ENCODE assay signal across 24 mouse cellular contexts in genomic region chrX:151518181-151518580, GRCm38 (mm10). TPM values are rescaled to one million over a fixed set of nuclear protein-coding genes. Genes with fewer than 3 reads are reported as not detected.
DNase-seq lines count a peak whose midpoint lies in the region; ATAC-seq and TF ChIP-seq lines count a peak whose summit lies in the region.
"Had no signal": no experiment of that assay in that cellular context is flagged by ENCODE, and none has a peak within 500 bp of the region (broad histone marks: within the 10 kb centered on the region; RNA-seq: fewer than 3 reads in every experiment).

No protein-coding gene starts in this region.

- no peak overlapping the region for H3K4me3 ChIP-seq in liver, postnatal 0 days (ENCODE audit: low read depth, low read length)
- no peak overlapping the region for H3K4me3 ChIP-seq in forebrain, postnatal 0 days (ENCODE audit: low read depth, low read length)
- H3K4me3 ChIP-seq: forebrain, embryonic 10.5 days; heart, embryonic 10.5 days; hindbrain, embryonic 15.5 days; lung, embryonic 15.5 days; myocyte; neural tube, embryonic 13.5 days had no signal

- H3K4me2 ChIP-seq in liver, postnatal 0 days (ENCODE audit: low read depth, low read length), result no peak overlapping the region
- no peak overlapping the region for H3K4me2 ChIP-seq in forebrain, postnatal 0 days (ENCODE audit: low read depth)
- H3K4me2 ChIP-seq: hindbrain, embryonic 15.5 days; lung, embryonic 15.5 days; neural tube, embryonic 13.5 days had no signal

- 55% methylated on average over 1 of the region's 1 CpGs for WGBS in liver, postnatal 0 days (ENCODE audit: insufficient replicate concordance)
- 63% methylated on average over 1 of the region's 1 CpGs for WGBS in forebrain, postnatal 0 days

- H3K27me3 ChIP-seq in liver, postnatal 0 days (ENCODE audit: insufficient read depth, low read length), result no peaks in the 10 kb centered on the region
- H3K27me3 ChIP-seq in forebrain, postnatal 0 days (ENCODE audit: insufficient read depth, low read length), result no peaks in the 10 kb centered on the region
- H3K27me3 ChIP-seq: hindbrain, embryonic 15.5 days; lung, embryonic 15.5 days; neural tube, embryonic 13.5 days had no signal

- no peaks in the 10 kb centered on the region for H3K4me1 ChIP-seq in liver, postnatal 0 days (ENCODE audit: insufficient read depth)
- H3K4me1 ChIP-seq in forebrain, postnatal 0 days (ENCODE audit: insufficient read depth), result no peaks in the 10 kb centered on the region
- H3K4me1 ChIP-seq: heart, embryonic 10.5 days had no signal

- peak; percentile 11 to 49 for DNase-seq in spleen, postnatal 10 days (ENCODE audit: low spot score in 2 of 2)
- DNase-seq in spleen, adult 18-20 months, result no peak
- DNase-seq in ZHBTc4 (ENCODE audit: low read depth, low spot score), result peak; percentile 24
- peak; percentile 12 for DNase-seq in induced T-regulatory cell, adult 2 months (ENCODE audit: low read depth)
- DNase-seq in liver, postnatal 0 days, result peak; percentile 15
- no peak for DNase-seq in forebrain, postnatal 0 days
- no peak for DNase-seq in layer of hippocampus, adult 9-11 months
- DNase-seq in layer of hippocampus, adult 9-10 months (ENCODE audit: low spot score), result no peak
- DNase-seq: adrenal gland, postnatal 10 days; heart, postnatal 4 days; kidney, adult 9 months; kidney, postnatal 14 days; lung, postnatal 4 days; retina, postnatal 1 day; right cerebral cortex, postnatal 25 days; thymus, postnatal 14 days had no signal

- no peak overlapping the region for H3K9ac ChIP-seq in liver, postnatal 0 days (replicated peaks)
- no peak overlapping the region for H3K9ac ChIP-seq in forebrain, postnatal 0 days
- H3K9ac ChIP-seq: hindbrain, embryonic 15.5 days; lung, embryonic 15.5 days; neural tube, embryonic 13.5 days had no signal

- TF ChIP-seq EP300 in liver, postnatal 0 days (IDR thresholded peaks at IDR 0.05; ENCODE audit: low read depth), result no peak

- ATAC-seq in liver, postnatal 0 days, result no peak
- no peak for ATAC-seq in forebrain, postnatal 0 days
- ATAC-seq: intestine, embryonic 16.5 days; midbrain, embryonic 16.5 days had no signal

- no peaks in the 10 kb centered on the region for H3K36me3 ChIP-seq in liver, postnatal 0 days (replicated peaks; ENCODE audit: insufficient read depth, low read length)
- H3K36me3 ChIP-seq in forebrain, postnatal 0 days (ENCODE audit: insufficient read depth), result no peaks in the 10 kb centered on the region
- H3K36me3 ChIP-seq: forebrain, embryonic 10.5 days; heart, embryonic 10.5 days; hindbrain, embryonic 15.5 days; lung, embryonic 15.5 days; neural tube, embryonic 13.5 days had no signal

- no peak for TF ChIP-seq CTCF in liver, postnatal 0 days (IDR thresholded peaks at IDR 0.05; ENCODE audit: low read depth)
- TF ChIP-seq CTCF in forebrain, postnatal 0 days (IDR thresholded peaks at IDR 0.05; ENCODE audit: low read depth), result no peak

- no peaks in the 10 kb centered on the region for H3K9me3 ChIP-seq in liver, postnatal 0 days (ENCODE audit: low read length)
- H3K9me3 ChIP-seq in forebrain, postnatal 0 days (ENCODE audit: low read length), result no peaks in the 10 kb centered on the region
- H3K9me3 ChIP-seq: forebrain, embryonic 10.5 days; heart, embryonic 10.5 days; hindbrain, embryonic 15.5 days; lung, embryonic 15.5 days; neural tube, embryonic 13.5 days had no signal

- no peak overlapping the region for H3K27ac ChIP-seq in liver, postnatal 0 days (ENCODE audit: low read depth)
- no peak overlapping the region for H3K27ac ChIP-seq in forebrain, postnatal 0 days (ENCODE audit: low read depth, low read length)
- H3K27ac ChIP-seq: forebrain, embryonic 10.5 days; heart, embryonic 10.5 days; hindbrain, embryonic 15.5 days; lung, embryonic 15.5 days; neural tube, embryonic 13.5 days had no signal

RNA-seq across cellular contexts. Expression of gene Phf8, which starts 2.3 kb away (rescaled TPM):
- polyA plus RNA-seq in liver, postnatal 0 days (2015; fragmentation: Nextera tagmentation; extraction: Ambion mirVana), result 3.7 and 4.6 TPM in 2 replicates
- 15.5 and 21.4 TPM in 2 replicates for total RNA-seq in forebrain, postnatal 0 days (2014; rRNA removed)
- polyA plus RNA-seq in forebrain, postnatal 0 days (2015; fragmentation: Nextera tagmentation; extraction: Ambion mirVana), result 6.1 and 7.4 TPM in 2 replicates

Comparison
In these comparisons a context has a peak if more than half of its experiments do, and no peak if none do; other contexts are left out.
1. DNase-seq: peak in spleen, postnatal 10 days (2 of 2), ZHBTc4 (single experiment), induced T-regulatory cell, adult 2 months (single experiment) and liver, postnatal 0 days (single experiment); none in spleen, adult 18-20 months (0 of 2), forebrain, postnatal 0 days (single experiment), layer of hippocampus, adult 9-11 months (single experiment) and layer of hippocampus, adult 9-10 months (single experiment).